Mouse (Mus musculus): ENCODE results near the gene Nsun4.

Nsun4 gene

DNA sequence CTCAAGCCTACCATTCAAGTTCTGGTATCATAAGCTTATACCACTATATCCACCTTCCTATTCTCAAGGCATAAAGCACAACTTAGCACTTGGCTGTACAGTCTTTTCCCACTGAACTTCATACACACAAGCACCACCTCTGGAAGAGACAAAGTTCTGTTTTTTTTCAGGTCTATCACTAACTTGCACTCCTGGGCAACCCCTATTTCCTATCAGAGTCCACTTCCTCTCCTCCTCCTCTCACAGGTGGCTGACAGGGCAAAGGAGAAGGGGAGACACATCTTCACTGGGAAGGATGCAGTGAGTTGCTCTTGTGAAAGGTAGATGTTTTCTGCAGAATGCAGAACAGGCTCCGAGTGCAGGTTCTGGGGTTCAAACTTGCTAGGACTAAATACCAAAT lies 6.0 kb downstream of the Nsun4 start:
- no peak for DNase-seq

- no peak for DNase-seq
Observed at GRCm38 (mm10) chr4:116046604-116047003, 7.1 kb downstream of the Nsun4 start.

GRCm38 (mm10) chr4:116042186-116042585 lies 11.5 kb downstream of the Nsun4 start:
- no peak for DNase-seq

DNA sequence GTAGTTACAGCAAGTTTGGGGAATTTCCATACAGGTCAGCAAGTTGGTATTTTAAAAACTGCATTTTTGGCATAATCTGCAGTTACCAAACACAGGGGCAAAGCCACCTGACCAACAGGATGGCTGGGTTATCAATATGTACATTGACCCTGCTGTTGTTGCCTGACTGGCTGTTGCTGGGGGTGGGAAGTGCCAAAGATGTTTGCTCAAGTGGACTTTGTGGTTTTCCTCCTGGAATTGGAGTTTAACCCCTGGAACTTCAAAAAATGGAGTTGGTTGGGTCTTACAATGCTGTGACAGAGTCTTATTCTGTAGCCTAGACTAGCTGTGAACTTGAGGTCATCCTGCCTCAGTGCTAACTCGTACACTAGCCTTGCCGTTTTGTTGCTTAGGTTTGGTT lies 13.2 kb downstream of the Nsun4 start:
- no peak for DNase-seq

DNA sequence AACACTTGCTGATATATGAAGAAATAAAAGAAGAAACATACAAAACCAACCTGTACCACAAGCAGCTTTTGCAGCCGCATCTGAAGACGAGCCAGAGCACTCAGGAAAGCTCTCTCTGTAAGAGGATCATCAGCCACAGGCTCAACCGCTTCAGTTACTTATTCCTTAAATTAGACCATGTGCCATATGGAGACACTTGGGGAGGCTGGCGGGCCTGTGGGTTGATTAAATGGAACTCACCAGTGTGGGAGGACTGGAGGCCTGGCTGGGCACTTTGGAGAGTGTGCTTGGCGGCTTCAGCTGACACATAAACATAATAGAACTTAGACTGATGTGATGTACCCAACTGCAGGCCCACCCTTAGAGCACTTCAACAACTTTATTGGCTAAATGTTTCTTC lies 20.3 kb downstream of the Nsun4 start:
- DNase-seq: no peak

DNA sequence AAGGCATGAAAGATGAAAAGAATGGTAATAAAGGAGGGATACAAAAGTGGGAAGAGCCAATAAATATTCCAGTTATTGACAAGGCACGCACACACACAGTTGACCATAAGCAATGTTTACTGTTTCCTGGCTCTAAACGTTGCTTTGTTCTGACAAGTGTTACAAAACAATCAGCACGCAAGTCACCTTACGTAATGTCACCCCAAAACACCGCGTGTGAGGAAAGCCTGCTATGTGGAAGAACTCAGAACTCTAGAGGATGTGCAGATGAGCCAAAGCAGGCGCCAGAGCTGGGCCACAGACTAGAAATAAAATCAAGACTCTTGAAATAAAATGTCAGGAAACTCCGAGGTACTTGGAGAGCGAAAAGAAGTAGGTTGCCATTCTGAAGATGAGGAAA lies 20.8 kb downstream of the Nsun4 start:
- DNase-seq: no peak

GRCm38 (mm10) chr4:116017902-116018746 lies 35.6 kb downstream of the Nsun4 start, which contains the start of gene Faah:
Faah (minus strand) TSS chr4:116017926.
- no peak for DNase-seq

- peak; percentile 82 to 86 for DNase-seq
Observed at GRCm38 (mm10) chr4:116017300-116017901, 36.3 kb downstream of the Nsun4 start.

GRCm38 (mm10) chr4:116016862-116017299 lies 36.8 kb downstream of the Nsun4 start:
- DNase-seq: no peak

DNA sequence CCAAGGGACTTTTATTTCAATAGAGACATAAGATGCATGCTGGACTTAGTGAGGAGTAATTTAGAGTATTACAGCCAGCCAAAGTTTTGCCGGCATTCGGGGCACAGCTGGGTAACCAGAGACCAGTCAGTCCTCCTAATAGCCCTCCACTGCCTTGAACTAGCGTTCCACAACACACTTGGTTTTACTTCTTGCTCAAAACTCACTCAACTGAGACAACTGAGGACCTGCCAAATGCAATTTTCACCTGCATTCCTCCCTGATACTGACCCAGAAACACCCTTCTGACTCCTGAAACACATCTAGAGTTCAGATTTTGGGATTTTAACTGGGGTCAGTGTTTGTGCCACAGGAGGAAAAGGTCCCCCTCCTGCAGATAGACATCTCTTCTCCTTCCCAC lies 37.3 kb downstream of the Nsun4 start:
- no peak for DNase-seq

- DNase-seq: peak; percentile 32 to 49
Observed at GRCm38 (mm10) chr4:116015996-116016395, 37.7 kb downstream of the Nsun4 start.

DNA sequence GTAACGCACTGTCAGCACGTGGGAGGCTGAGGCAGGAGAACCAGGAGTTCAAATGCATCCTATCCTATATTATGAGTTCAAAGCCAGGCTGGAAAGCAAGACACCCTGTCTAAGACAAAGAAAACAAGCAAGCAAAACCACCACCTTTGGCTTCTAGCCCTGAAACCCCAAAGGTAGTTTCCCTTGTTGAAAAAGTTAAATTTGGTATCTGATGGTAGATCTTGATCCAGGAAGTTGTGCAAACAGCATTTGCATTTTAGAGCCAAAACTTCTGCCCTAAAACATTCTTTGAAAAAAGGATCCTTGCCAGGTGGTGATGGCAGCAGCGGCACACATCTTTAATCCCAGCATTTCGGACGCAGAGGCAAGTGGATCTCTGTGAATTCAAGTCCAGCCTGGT lies 38.2 kb downstream of the Nsun4 start:
- DNase-seq: no peak

DNA sequence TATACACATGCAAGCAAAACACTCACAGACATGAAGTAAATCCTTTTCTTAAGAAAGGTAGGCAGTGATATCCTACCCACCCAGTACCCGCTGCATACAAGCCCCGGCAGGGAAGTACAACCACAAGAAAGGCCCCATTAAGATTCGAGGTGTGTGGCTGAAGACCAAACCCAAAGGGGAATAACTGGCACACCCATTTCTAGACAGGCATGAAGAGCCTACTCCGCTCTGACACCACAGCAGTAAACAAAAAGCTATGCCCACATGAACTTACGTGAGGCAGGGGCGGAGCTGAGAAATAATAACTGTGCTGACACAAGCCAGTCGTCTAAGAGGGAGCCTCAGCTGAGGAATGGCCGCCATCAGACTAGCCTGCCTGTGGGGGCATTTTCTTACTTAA lies 43.5 kb downstream of the Nsun4 start:
- no peak for DNase-seq

DNA sequence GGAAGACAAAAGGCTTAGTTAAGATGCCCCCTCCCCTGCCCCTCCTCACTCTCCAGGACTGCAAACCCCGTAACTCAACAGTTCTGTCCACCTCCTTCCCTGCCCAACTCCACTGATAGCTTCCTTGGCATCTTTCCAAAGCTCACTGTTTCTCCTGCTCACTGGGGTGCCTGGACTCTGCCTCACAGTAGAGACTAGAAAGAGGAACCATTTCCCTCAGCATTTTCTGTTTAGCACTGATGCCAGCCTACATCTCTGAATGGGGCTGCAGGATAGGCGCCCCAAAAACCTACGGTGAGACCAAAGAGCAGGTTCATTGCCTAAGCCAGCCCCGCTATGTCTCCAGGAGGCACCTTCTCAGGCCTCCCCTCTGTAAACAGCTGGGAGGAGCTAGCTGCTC lies 52.5 kb downstream of the Nsun4 start:
- no peak for DNase-seq

DNA sequence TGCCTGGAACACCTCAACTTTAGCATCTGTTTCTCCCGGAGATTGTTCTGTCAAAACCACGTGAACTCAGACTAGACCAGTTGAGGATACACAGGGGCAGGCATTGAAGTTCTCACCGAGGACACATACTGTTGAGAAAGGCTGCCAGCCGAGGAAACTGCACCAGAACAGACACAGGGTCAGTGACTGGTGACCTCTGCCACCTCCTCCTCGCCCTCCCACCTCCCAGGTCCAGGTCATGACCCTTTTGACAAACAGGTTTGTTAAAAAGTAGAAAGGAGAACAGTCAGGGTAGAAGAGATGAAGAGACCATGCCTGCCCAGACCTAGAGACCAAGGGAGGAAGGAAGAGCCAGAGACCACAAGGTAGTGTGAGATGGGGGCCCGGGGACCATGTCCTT lies 53.0 kb downstream of the Nsun4 start:
- no peak for DNase-seq

- DNase-seq: no peak
Observed at GRCm38 (mm10) chr4:115996729-115997128, 56.9 kb downstream of the Nsun4 start.

GRCm38 (mm10) chr4:115995376-115995730 lies 58.3 kb downstream of the Nsun4 start:
- DNase-seq: no peak

- no peak for DNase-seq
Observed at GRCm38 (mm10) chr4:115994662-115995375, 58.9 kb downstream of the Nsun4 start.

GRCm38 (mm10) chr4:115989382-115989781 lies 64.3 kb downstream of the Nsun4 start:
- DNase-seq: no peak

- no peak for DNase-seq
Observed at GRCm38 (mm10) chr4:115987858-115988530, 65.7 kb downstream of the Nsun4 start.

- no peak for DNase-seq
Observed at GRCm38 (mm10) chr4:115987436-115987835, 66.2 kb downstream of the Nsun4 start.

DNA sequence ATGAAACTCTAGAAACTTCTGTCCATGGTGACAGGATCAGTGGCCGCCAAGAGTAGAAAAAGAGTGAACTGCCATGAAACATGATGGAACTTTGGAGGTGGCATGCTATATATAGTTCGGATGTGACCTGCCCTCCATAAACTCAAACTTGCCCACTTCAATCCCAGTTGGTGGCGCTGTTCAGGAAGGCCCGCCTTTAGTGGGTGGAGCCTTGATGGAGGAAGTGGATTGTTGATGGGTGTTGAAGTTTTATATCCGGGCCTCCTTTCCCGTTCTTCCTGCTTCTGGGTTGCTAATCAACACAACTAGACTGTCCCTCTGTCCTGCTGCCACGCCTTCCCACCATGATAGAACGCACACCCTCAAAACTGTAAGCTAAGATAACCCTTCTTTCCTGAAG lies 68.7 kb downstream of the Nsun4 start:
- no peak for DNase-seq

- peak; percentile 96 to 98 for DNase-seq
Observed at GRCm38 (mm10) chr4:115984111-115984510, 69.6 kb downstream of the Nsun4 start.

All from cerebellum, postnatal 10 days (tissue).